Mouse (Mus musculus) heart, postnatal 0 days (tissue): Measurements from ENCODE around the gene Sugt1.

ENCODE experiments used
- CTCF ChIP-seq: IDR thresholded peaks from 2 replicates; pipeline ENCODE4 v1.5.1; 2016; ENCODE audit warnings: antibody characterized with exemption, control low read depth, low read depth
- EP300 ChIP-seq: IDR thresholded peaks from 2 replicates; pipeline ENCODE4 v1.6.1; 2016; ENCODE audit warnings: antibody characterized with exemption, low read depth

GRCm38 (mm10) chr14:79636814-79637213, 49.3 kb downstream of the Sugt1 start:
- TF ChIP-seq CTCF, result no peak
- TF ChIP-seq EP300, result no peak
